Mouse (Mus musculus): Measurements from ENCODE around the gene Stam.

DNA sequence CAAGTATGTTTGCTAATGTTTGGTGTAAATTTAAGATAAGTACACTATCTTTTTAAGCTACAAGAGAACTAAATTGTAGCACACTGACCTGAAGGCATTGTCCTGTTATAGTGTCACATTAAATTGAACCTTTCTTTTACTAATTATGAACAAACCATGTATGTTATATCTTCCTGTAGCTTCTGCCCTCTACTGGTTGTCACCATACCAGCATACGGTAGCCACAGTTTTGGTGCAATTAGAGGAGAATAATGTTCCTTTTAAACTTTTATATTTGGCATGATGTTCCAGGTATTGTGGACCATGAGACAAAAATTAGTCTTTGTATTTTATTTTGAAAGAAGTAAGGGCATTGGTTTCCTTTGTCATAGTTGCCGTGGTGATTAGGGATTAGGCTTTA is 73.0 kb downstream of the Stam start:
- no peak for TF ChIP-seq CTCF (IDR thresholded peaks at IDR 0.05; ENCODE audit: low read depth, low read length)
- TF ChIP-seq POLR2A (IDR thresholded peaks at IDR 0.05; ENCODE audit: borderline replicate concordance, low read depth, low read length) = no peak
